Mouse (Mus musculus): ENCODE measurements around the gene Dcps. TPM values are rescaled to one million over a fixed set of nuclear protein-coding genes. Genes with fewer than 3 reads are reported as not detected.

Dcps gene
- polyA plus RNA-seq, 1 experiment: 30.2 TPM

- Histone ChIP-seq H3K4me3 (replicated peaks; ENCODE audit: insufficient read depth, low read depth, low read length) (no peak overlapping the region), H3K27me3 (ENCODE audit: control insufficient read depth, insufficient read depth, low read length) (no peaks in the 10 kb centered on the region), H3K27ac (ENCODE audit: insufficient read depth, low read length) (no peak overlapping the region), H3K4me1 (ENCODE audit: control insufficient read depth, insufficient read depth, low read length) (no peaks in the 10 kb centered on the region)
- DNase-seq: no peak
- WGBS: 82% methylated on average over 11 of the region's 11 CpGs
- TF ChIP-seq CTCF (IDR thresholded peaks at IDR 0.05; ENCODE audit: borderline replicate concordance, insufficient read depth, low read depth, low read length): no peak
- TF ChIP-seq POLR2A (IDR thresholded peaks at IDR 0.05; ENCODE audit: borderline replicate concordance, insufficient read depth, low read length): no peak
These were observed 17.2 kb upstream of the Dcps start for GRCm38 (mm10) chr9:35192983-35193542.

- peak; percentile 49 to 54 for DNase-seq
- TF ChIP-seq POLR2A (IDR thresholded peaks at IDR 0.05; ENCODE audit: borderline replicate concordance, insufficient read depth, low read length): no peak
- no peak for TF ChIP-seq CTCF (IDR thresholded peaks at IDR 0.05; ENCODE audit: borderline replicate concordance, insufficient read depth, low read depth, low read length)
- H3K4me3 ChIP-seq (replicated peaks; ENCODE audit: insufficient read depth, low read depth, low read length): peak overlapping the region; percentile 3
- H3K27ac ChIP-seq (ENCODE audit: insufficient read depth, low read length): no peak overlapping the region
- H3K27me3 ChIP-seq (ENCODE audit: control insufficient read depth, insufficient read depth, low read length): no peaks in the 10 kb centered on the region
- WGBS: 5% methylated on average over 22 of the region's 22 CpGs
- H3K4me1 ChIP-seq (ENCODE audit: control insufficient read depth, insufficient read depth, low read length): no peaks in the 10 kb centered on the region
These were observed 12.8 kb upstream of the Dcps start for GRCm38 (mm10) chr9:35188700-35189099.

GRCm38 (mm10) chr9:35187351-35187903 lies 11.6 kb upstream of the Dcps start:
- H3K27ac ChIP-seq (ENCODE audit: insufficient read depth, low read length): no peak overlapping the region
- no peaks in the 10 kb centered on the region for H3K27me3 ChIP-seq (ENCODE audit: control insufficient read depth, insufficient read depth, low read length)
- H3K4me1 ChIP-seq (ENCODE audit: control insufficient read depth, insufficient read depth, low read length): no peaks in the 10 kb centered on the region
- no peak overlapping the region for H3K4me3 ChIP-seq (replicated peaks; ENCODE audit: insufficient read depth, low read depth, low read length)
- no peak for TF ChIP-seq POLR2A (IDR thresholded peaks at IDR 0.05; ENCODE audit: borderline replicate concordance, insufficient read depth, low read length)
- 82% methylated on average over 10 of the region's 10 CpGs for WGBS
- no peak for DNase-seq

- no peak for TF ChIP-seq CTCF (IDR thresholded peaks at IDR 0.05; ENCODE audit: borderline replicate concordance, insufficient read depth, low read depth, low read length)
- Histone ChIP-seq H3K4me3 (replicated peaks; ENCODE audit: insufficient read depth, low read depth, low read length) (no peak overlapping the region), H3K27me3 (ENCODE audit: control insufficient read depth, insufficient read depth, low read length) (no peaks in the 10 kb centered on the region), H3K4me1 (ENCODE audit: control insufficient read depth, insufficient read depth, low read length) (no peaks in the 10 kb centered on the region), H3K27ac (ENCODE audit: insufficient read depth, low read length) (no peak overlapping the region)
- WGBS: 70% methylated on average over 4 of the region's 4 CpGs
- DNase-seq: no peak
These were observed 10.6 kb upstream of the Dcps start for GRCm38 (mm10) chr9:35186430-35186829.

GRCm38 (mm10) chr9:35183359-35183758 lies 7.5 kb upstream of the Dcps start:
- no peak for TF ChIP-seq POLR2A (IDR thresholded peaks at IDR 0.05; ENCODE audit: borderline replicate concordance, insufficient read depth, low read length)
- TF ChIP-seq CTCF (IDR thresholded peaks at IDR 0.05; ENCODE audit: borderline replicate concordance, insufficient read depth, low read depth, low read length): no peak
- no peak for DNase-seq
- H3K27me3 ChIP-seq (ENCODE audit: control insufficient read depth, insufficient read depth, low read length): no peaks in the 10 kb centered on the region
- no peak overlapping the region for H3K27ac ChIP-seq (ENCODE audit: insufficient read depth, low read length)
- no peak overlapping the region for H3K4me3 ChIP-seq (replicated peaks; ENCODE audit: insufficient read depth, low read depth, low read length)
- H3K4me1 ChIP-seq (ENCODE audit: control insufficient read depth, insufficient read depth, low read length): no peaks in the 10 kb centered on the region
- WGBS: 76% methylated on average over 5 of the region's 5 CpGs

GRCm38 (mm10) chr9:35182832-35183231 lies 7.0 kb upstream of the Dcps start:
- H3K4me1 ChIP-seq (ENCODE audit: control insufficient read depth, insufficient read depth, low read length): no peaks in the 10 kb centered on the region

GRCm38 (mm10) chr9:35176124-35176659 lies 331 bp upstream of the Dcps start:
- Histone ChIP-seq H3K27ac (ENCODE audit: insufficient read depth, low read length) (no peak overlapping the region), H3K4me3 (replicated peaks; ENCODE audit: insufficient read depth, low read depth, low read length) (peak overlapping the region; percentile 70), H3K27me3 (ENCODE audit: control insufficient read depth, insufficient read depth, low read length) (no peaks in the 10 kb centered on the region), H3K4me1 (ENCODE audit: control insufficient read depth, insufficient read depth, low read length) (no peaks in the 10 kb centered on the region)
- DNase-seq: no peak
- TF ChIP-seq POLR2A (IDR thresholded peaks at IDR 0.05; ENCODE audit: borderline replicate concordance, insufficient read depth, low read length) (peak; percentile 40; the same call in 1 of the 2 replicates), CTCF (IDR thresholded peaks at IDR 0.05; ENCODE audit: borderline replicate concordance, insufficient read depth, low read depth, low read length) (no peak)
- WGBS: 37% methylated on average over 14 of the region's 14 CpGs

More at GRCm38 (mm10) chr9:35182832-35183231, 7.0 kb upstream of the Dcps start:
- Histone ChIP-seq H3K27ac (ENCODE audit: insufficient read depth, low read length) (no peak overlapping the region), H3K4me3 (replicated peaks; ENCODE audit: insufficient read depth, low read depth, low read length) (no peak overlapping the region), H3K27me3 (ENCODE audit: control insufficient read depth, insufficient read depth, low read length) (no peaks in the 10 kb centered on the region)
- WGBS: 77% methylated on average over 2 of the region's 2 CpGs
- DNase-seq: no peak
- TF ChIP-seq POLR2A (IDR thresholded peaks at IDR 0.05; ENCODE audit: borderline replicate concordance, insufficient read depth, low read length) (no peak), CTCF (IDR thresholded peaks at IDR 0.05; ENCODE audit: borderline replicate concordance, insufficient read depth, low read depth, low read length) (no peak)

GRCm38 (mm10) chr9:35173331-35173730 lies 2.5 kb downstream of the Dcps start:
- TF ChIP-seq CTCF (IDR thresholded peaks at IDR 0.05; ENCODE audit: borderline replicate concordance, insufficient read depth, low read depth, low read length) (no peak), POLR2A (IDR thresholded peaks at IDR 0.05; ENCODE audit: borderline replicate concordance, insufficient read depth, low read length) (no peak)
- 83% methylated on average over 1 of the region's 1 CpGs for WGBS
- Histone ChIP-seq H3K27ac (ENCODE audit: insufficient read depth, low read length) (no peak overlapping the region), H3K4me1 (ENCODE audit: control insufficient read depth, insufficient read depth, low read length) (no peaks in the 10 kb centered on the region), H3K27me3 (ENCODE audit: control insufficient read depth, insufficient read depth, low read length) (no peaks in the 10 kb centered on the region), H3K4me3 (replicated peaks; ENCODE audit: insufficient read depth, low read depth, low read length) (no peak overlapping the region)
- no peak for DNase-seq
